In genomic region chr7:5085512-5085911, GRCm38 (mm10) we compare ENCODE assay signal across 32 mouse cellular contexts. TPM values are rescaled to one million over a fixed set of nuclear protein-coding genes. Genes with fewer than 3 reads are reported as not detected.
A peak's percentile ranks its signal among the peaks of the same experiment; 100 is the strongest.
DNase-seq lines count a peak whose midpoint lies in the region; ATAC-seq and TF ChIP-seq lines count a peak whose summit lies in the region.
"Had no signal": no experiment of that assay in that cellular context is flagged by ENCODE, and none has a peak within 500 bp of the region (broad histone marks: within the 10 kb centered on the region; RNA-seq: fewer than 3 reads in every experiment).

No protein-coding gene starts in this region.

- no peak for ATAC-seq in intestine, postnatal 0 days
- no peak for ATAC-seq in intestine, embryonic 16.5 days
- peak; percentile 18; the same call in 1 of the 2 replicates for ATAC-seq in G1E (ENCODE audit: extremely low read depth, insufficient number of reproducible peaks, low FRiP score, poor library complexity, severe bottlenecking)
- 0 out of 2 replicates have a peak, but pooled peaks have one; percentile 6 for ATAC-seq in megakaryocyte progenitor cell, adult 5-6 weeks (replicated peaks; ENCODE audit: poor library complexity)
- ATAC-seq in CD4-positive, CD25-positive, alpha-beta regulatory T cell, adult 4 months = no peak
- ATAC-seq in kidney, embryonic 14.5 days (ENCODE audit: low FRiP score, low TSS enrichment) = no peak
- ATAC-seq: forebrain, embryonic 13.5 days; forebrain, embryonic 16.5 days; hindbrain, postnatal 0 days; inflammation-experienced regulatory T-cells, adult 6 months had no signal

- H3K9ac ChIP-seq in intestine, postnatal 0 days (ENCODE audit: low read depth, low read length) = peak overlapping the region; percentile 38; the same call in 1 of the 2 replicates
- no peak overlapping the region for H3K9ac ChIP-seq in intestine, embryonic 16.5 days (ENCODE audit: low read depth, low read length)
- H3K9ac ChIP-seq in kidney, embryonic 14.5 days (ENCODE audit: low read depth, low read length) = no peak overlapping the region
- H3K9ac ChIP-seq: forebrain, embryonic 13.5 days; heart, embryonic 13.5 days; hindbrain, embryonic 14.5 days had no signal

- peaks cover 17% of the 10 kb centered on the region for H3K36me3 ChIP-seq in intestine, postnatal 0 days (ENCODE audit: control insufficient read depth, insufficient read depth)
- 0 out of 2 replicates have a peak, but pooled peaks cover 3% of the 10 kb centered on the region for H3K36me3 ChIP-seq in intestine, embryonic 16.5 days (ENCODE audit: control insufficient read depth, insufficient read depth, low read length)
- peaks cover 81% of the 10 kb centered on the region for H3K36me3 ChIP-seq in G1E (replicated peaks)
- peaks cover 41% of the 10 kb centered on the region for H3K36me3 ChIP-seq in kidney, embryonic 14.5 days (ENCODE audit: control insufficient read depth, insufficient read depth, low read length)

- H3K4me1 ChIP-seq in intestine, postnatal 0 days (replicated peaks; ENCODE audit: control insufficient read depth, insufficient read depth, low read length) = peaks cover 9% of the 10 kb centered on the region; the same call in 1 of the 2 replicates
- peaks cover 17% of the 10 kb centered on the region for H3K4me1 ChIP-seq in intestine, embryonic 16.5 days (ENCODE audit: control insufficient read depth, insufficient read depth, low read length)
- H3K4me1 ChIP-seq in G1E (ENCODE audit: insufficient read depth, low read depth, low read length) = peaks cover 68% of the 10 kb centered on the region
- peaks cover 14% of the 10 kb centered on the region for H3K4me1 ChIP-seq in kidney, embryonic 14.5 days (ENCODE audit: control insufficient read depth, insufficient read depth, low read length)

- DNase-seq in G1E (ENCODE audit: low spot score) = no peak
- no peak for DNase-seq in kidney, postnatal 25 days
- DNase-seq: adrenal gland, adult 2 months; adrenal gland, postnatal 14 days; B cell, adult 2 months; cerebellum, adult 11 months; cerebellum, postnatal 36 days; gastrocnemius, postnatal 10 days; gastrocnemius, postnatal 36 days; heart, adult 18-20 months; heart, postnatal 14 days; heart, postnatal 4 days had no signal

- WGBS in intestine, postnatal 0 days = 94% methylated on average over 1 of the region's 1 CpGs
- 86% methylated on average over 1 of the region's 1 CpGs for WGBS in intestine, embryonic 16.5 days
- 88% methylated on average over 1 of the region's 1 CpGs for WGBS in kidney, embryonic 14.5 days

- no peaks in the 10 kb centered on the region for H3K9me3 ChIP-seq in intestine, postnatal 0 days (ENCODE audit: control insufficient read depth)
- H3K9me3 ChIP-seq in intestine, embryonic 16.5 days (ENCODE audit: control insufficient read depth, low read length) = no peaks in the 10 kb centered on the region
- no peaks in the 10 kb centered on the region for H3K9me3 ChIP-seq in G1E (replicated peaks)
- no peaks in the 10 kb centered on the region for H3K9me3 ChIP-seq in kidney, embryonic 14.5 days (ENCODE audit: control insufficient read depth, low read length)
- H3K9me3 ChIP-seq: forebrain, embryonic 10.5 days; forebrain, embryonic 13.5 days; heart, embryonic 13.5 days had no signal

- H3K4me2 ChIP-seq in intestine, postnatal 0 days (replicated peaks; ENCODE audit: low read depth) = no peak overlapping the region
- no peak overlapping the region for H3K4me2 ChIP-seq in intestine, embryonic 16.5 days (ENCODE audit: low read depth, low read length)
- H3K4me2 ChIP-seq in kidney, embryonic 14.5 days (replicated peaks; ENCODE audit: low read depth, low read length) = no peak overlapping the region
- H3K4me2 ChIP-seq: forebrain, embryonic 13.5 days; heart, embryonic 13.5 days; hindbrain, embryonic 14.5 days had no signal

- H3K27ac ChIP-seq in intestine, postnatal 0 days (ENCODE audit: low read depth, low read length) = peak overlapping the region; percentile 55
- no peak overlapping the region for H3K27ac ChIP-seq in intestine, embryonic 16.5 days (ENCODE audit: low read length)
- no peak overlapping the region for H3K27ac ChIP-seq in kidney, embryonic 14.5 days (ENCODE audit: low read depth, low read length)
- H3K27ac ChIP-seq: forebrain, embryonic 10.5 days; forebrain, embryonic 13.5 days; heart, embryonic 13.5 days; hindbrain, embryonic 14.5 days; hindbrain, postnatal 0 days had no signal

- no peak for TF ChIP-seq CTCF in intestine, postnatal 0 days (IDR thresholded peaks at IDR 0.05; ENCODE audit: low read depth)
- TF ChIP-seq CTCF in G1E (IDR thresholded peaks at IDR 0.05; ENCODE audit: low read depth, low read length) = no peak

- no peaks in the 10 kb centered on the region for H3K27me3 ChIP-seq in intestine, postnatal 0 days (replicated peaks; ENCODE audit: control insufficient read depth, insufficient read depth, low read length)
- no peaks in the 10 kb centered on the region for H3K27me3 ChIP-seq in intestine, embryonic 16.5 days (replicated peaks; ENCODE audit: control insufficient read depth, insufficient read depth, low read length)
- H3K27me3 ChIP-seq in G1E (ENCODE audit: insufficient read depth, low read length) = no peaks in the 10 kb centered on the region
- H3K27me3 ChIP-seq in kidney, embryonic 14.5 days (ENCODE audit: control insufficient read depth, insufficient read depth, low read length) = no peaks in the 10 kb centered on the region
- H3K27me3 ChIP-seq: forebrain, embryonic 13.5 days; heart, embryonic 13.5 days had no signal

- H3K4me3 ChIP-seq in intestine, postnatal 0 days (ENCODE audit: low read depth, low read length) = no peak overlapping the region
- H3K4me3 ChIP-seq in intestine, embryonic 16.5 days (ENCODE audit: low read length) = no peak overlapping the region
- no peak overlapping the region for H3K4me3 ChIP-seq in G1E (ENCODE audit: low read depth, low read length)
- H3K4me3 ChIP-seq in kidney, embryonic 14.5 days (ENCODE audit: low read length) = no peak overlapping the region
- H3K4me3 ChIP-seq: forebrain, embryonic 10.5 days; forebrain, embryonic 13.5 days; heart, embryonic 13.5 days had no signal

RNA-seq across cellular contexts. Expression of gene Epn1, which starts 5.5 kb away (rescaled TPM):
- polyA plus RNA-seq in intestine, postnatal 0 days (2015; fragmentation: Nextera tagmentation; extraction: Ambion mirVana) = 98.0 and 106 TPM in 2 replicates
- 75.0 and 87.4 TPM in 2 replicates for polyA plus RNA-seq in intestine, embryonic 16.5 days (2015; fragmentation: Nextera tagmentation; extraction: Ambion mirVana)
- total RNA-seq in G1E (2014; fragmentation: Nextera tagmentation) = 134 and 152 TPM in 2 replicates
- total RNA-seq in G1E (2017) = 79.5 and 85.2 TPM in 2 replicates
- polyA plus RNA-seq in G1E (2012) = 720 and 931 TPM in 2 replicates
- total RNA-seq in megakaryocyte progenitor cell, adult 5-6 weeks (2015) = 41.0 and 42.0 TPM in 2 replicates
- total RNA-seq in megakaryocyte progenitor cell, adult 5-6 weeks (2017) = 37.0 and 51.5 TPM in 2 replicates
- polyA plus RNA-seq in CD4-positive, CD25-positive, alpha-beta regulatory T cell, adult 4 months (2017; shearing (Covaris generic)) = 1 to 10 TPM; 4.0 to 7.2 TPM
- 53.2 and 63.8 TPM in 2 replicates for polyA plus RNA-seq in kidney, embryonic 14.5 days (2014; fragmentation: Nextera tagmentation; extraction: Ambion mirVana)

RNA-seq across cellular contexts. Expression of gene U2af2, which starts 23.6 kb away (rescaled TPM):
- 48.3 and 51.4 TPM in 2 replicates for polyA plus RNA-seq in intestine, postnatal 0 days (2015; fragmentation: Nextera tagmentation; extraction: Ambion mirVana)
- polyA plus RNA-seq in intestine, embryonic 16.5 days (2015; fragmentation: Nextera tagmentation; extraction: Ambion mirVana) = 107 and 112 TPM in 2 replicates
- 166 and 208 TPM in 2 replicates for total RNA-seq in G1E (2014; fragmentation: Nextera tagmentation)
- total RNA-seq in G1E (2017) = 261 and 292 TPM in 2 replicates
- polyA plus RNA-seq in G1E (2012) = 480 and 545 TPM in 2 replicates
- 99.3 TPM in 2 replicates for total RNA-seq in megakaryocyte progenitor cell, adult 5-6 weeks (2015)
- 225 and 247 TPM in 2 replicates for total RNA-seq in megakaryocyte progenitor cell, adult 5-6 weeks (2017)
- polyA plus RNA-seq in CD4-positive, CD25-positive, alpha-beta regulatory T cell, adult 4 months (2017; shearing (Covaris generic)) = 10 to 100 TPM; 27.5 to 28.2 TPM
- polyA plus RNA-seq in kidney, embryonic 14.5 days (2014; fragmentation: Nextera tagmentation; extraction: Ambion mirVana) = 120 and 148 TPM in 2 replicates

RNA-seq across cellular contexts. Expression of gene Rfpl4, which starts 31.2 kb away (rescaled TPM):
- not detected in 2 replicates for polyA plus RNA-seq in intestine, postnatal 0 days (2015; fragmentation: Nextera tagmentation; extraction: Ambion mirVana)
- polyA plus RNA-seq in intestine, embryonic 16.5 days (2015; fragmentation: Nextera tagmentation; extraction: Ambion mirVana) = not detected in 2 replicates
- total RNA-seq in G1E (2014; fragmentation: Nextera tagmentation) (not detected in 2 replicates), G1E (2017) (not detected in 2 replicates)
- not detected in 2 replicates for polyA plus RNA-seq in G1E (2012)
- total RNA-seq in megakaryocyte progenitor cell, adult 5-6 weeks (2015) = not detected in 2 replicates
- total RNA-seq in megakaryocyte progenitor cell, adult 5-6 weeks (2017) = not detected in 2 replicates
- polyA plus RNA-seq in CD4-positive, CD25-positive, alpha-beta regulatory T cell, adult 4 months (2017; shearing (Covaris generic)) = under 1 TPM in 1 of 2 experiments, not detected in 1; 0.51 TPM
- not detected in 2 replicates for polyA plus RNA-seq in kidney, embryonic 14.5 days (2014; fragmentation: Nextera tagmentation; extraction: Ambion mirVana)
- total RNA-seq: adrenal gland, postnatal 14 days; adrenal gland, postnatal 4 days; ES-E14; gastrocnemius, adult 18-20 months; gastrocnemius, postnatal 10 days; gastrocnemius, postnatal 36 days; heart, adult 18-20 months; heart, postnatal 14 days; heart, postnatal 4 days; hindbrain, postnatal 0 days had no signal
- polyA plus RNA-seq: adrenal gland, adult 2 months; cerebellum, adult 2 months; embryonic facial prominence, embryonic 11.5 days; embryonic facial prominence, embryonic 14.5 days; forebrain, embryonic 10.5 days; forebrain, embryonic 13.5 days; heart, embryonic 16.5 days; hindbrain, embryonic 11.5 days; hindbrain, embryonic 14.5 days; hindbrain, postnatal 0 days; inflammation-experienced regulatory T-cells, adult 6 months had no signal

RNA-seq across cellular contexts. Expression of gene Zfp580, which starts 34.2 kb away (rescaled TPM):
- polyA plus RNA-seq in intestine, postnatal 0 days (2015; fragmentation: Nextera tagmentation; extraction: Ambion mirVana) = 15.8 and 16.9 TPM in 2 replicates
- polyA plus RNA-seq in intestine, embryonic 16.5 days (2015; fragmentation: Nextera tagmentation; extraction: Ambion mirVana) = 18.2 and 20.2 TPM in 2 replicates
- total RNA-seq in G1E (2014; fragmentation: Nextera tagmentation) (1.1 and 1.8 TPM in 2 replicates), G1E (2017) (0.44 TPM in 1 of 2 replicates, not detected in the other)
- 2.8 and 4.1 TPM in 2 replicates for polyA plus RNA-seq in G1E (2012)
- total RNA-seq in megakaryocyte progenitor cell, adult 5-6 weeks (2015) = 2.3 and 3.0 TPM in 2 replicates
- total RNA-seq in megakaryocyte progenitor cell, adult 5-6 weeks (2017) = 0.24 and 0.67 TPM in 2 replicates
- polyA plus RNA-seq in CD4-positive, CD25-positive, alpha-beta regulatory T cell, adult 4 months (2017; shearing (Covaris generic)) = under 1 TPM in 1 of 2 experiments, not detected in 1; 0.69 TPM
- 43.6 and 56.2 TPM in 2 replicates for polyA plus RNA-seq in kidney, embryonic 14.5 days (2014; fragmentation: Nextera tagmentation; extraction: Ambion mirVana)

RNA-seq across cellular contexts. Expression of gene Rasl2-9, which starts 40.2 kb away (rescaled TPM):
- 1.6 and 2.3 TPM in 2 replicates for polyA plus RNA-seq in intestine, postnatal 0 days (2015; fragmentation: Nextera tagmentation; extraction: Ambion mirVana)
- 0.67 and 0.80 TPM in 2 replicates for polyA plus RNA-seq in intestine, embryonic 16.5 days (2015; fragmentation: Nextera tagmentation; extraction: Ambion mirVana)
- total RNA-seq in G1E (2014; fragmentation: Nextera tagmentation) = 1.0 and 4.0 TPM in 2 replicates
- 2.0 and 2.7 TPM in 2 replicates for total RNA-seq in G1E (2017)
- 0.42 and 0.48 TPM in 2 replicates for polyA plus RNA-seq in G1E (2012)
- total RNA-seq in megakaryocyte progenitor cell, adult 5-6 weeks (2015) = not detected in 2 replicates
- not detected in 2 replicates for total RNA-seq in megakaryocyte progenitor cell, adult 5-6 weeks (2017)
- under 1 TPM in 1 of 2 experiments, not detected in 1; 0.44 TPM for polyA plus RNA-seq in CD4-positive, CD25-positive, alpha-beta regulatory T cell, adult 4 months (2017; shearing (Covaris generic))
- polyA plus RNA-seq in kidney, embryonic 14.5 days (2014; fragmentation: Nextera tagmentation; extraction: Ambion mirVana) = 0.28 and 0.43 TPM in 2 replicates
- total RNA-seq: hindbrain, postnatal 0 days had no signal
- polyA plus RNA-seq: forebrain, embryonic 16.5 days had no signal

Comparison
In these comparisons a context has a peak if more than half of its experiments do, and no peak if none do; other contexts are left out.
1. ATAC-seq: peak in G1E (single experiment) and megakaryocyte progenitor cell, adult 5-6 weeks (single experiment); none in intestine, postnatal 0 days (single experiment), intestine, embryonic 16.5 days (single experiment), CD4-positive, CD25-positive, alpha-beta regulatory T cell, adult 4 months (single experiment) and kidney, embryonic 14.5 days (single experiment).